ENCODE assay signal across 8 mouse cellular contexts in the genomic region with DNA sequence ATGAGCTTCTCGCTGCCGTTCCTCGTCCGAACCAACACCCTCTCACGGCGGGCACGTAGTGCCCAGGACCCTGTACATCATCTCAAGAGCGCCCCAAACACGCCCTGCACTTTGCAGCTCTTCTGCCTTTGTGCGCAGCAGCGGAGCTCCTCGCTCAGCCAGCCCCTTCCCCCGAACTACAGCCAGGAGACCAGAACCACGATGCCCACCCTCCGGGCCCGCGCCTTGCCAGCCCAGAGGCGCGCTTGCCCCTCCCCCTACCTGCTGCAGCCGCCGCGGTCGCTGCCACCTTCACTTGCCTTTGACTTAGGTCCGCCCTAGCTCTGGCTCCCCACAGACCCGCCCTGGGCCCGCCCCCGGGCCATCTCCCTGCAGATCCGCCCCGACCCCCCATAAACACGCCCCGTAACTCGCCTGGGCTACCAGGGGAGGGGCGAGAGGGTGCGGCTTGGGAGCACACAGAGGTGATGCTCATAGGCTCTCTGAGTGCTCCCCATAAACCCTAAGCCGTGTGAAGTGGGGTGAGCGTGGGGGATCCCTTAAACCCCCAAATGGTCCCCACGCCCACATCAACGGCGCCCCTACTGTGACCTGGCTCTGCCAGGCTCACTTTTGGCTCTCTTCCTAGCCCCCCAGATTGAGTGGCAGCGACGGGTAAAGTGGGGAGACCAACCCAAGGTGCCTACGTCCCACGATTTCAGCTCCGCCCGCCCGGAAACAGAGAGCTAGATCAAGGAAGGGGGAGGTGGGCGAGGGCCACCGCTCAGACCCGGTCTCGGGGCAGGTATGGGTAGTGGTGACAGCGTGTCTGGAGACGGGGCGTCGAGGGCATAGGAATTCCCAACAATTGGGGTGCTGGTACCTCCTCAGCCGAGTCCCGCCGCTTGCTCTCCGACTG. TPM values are rescaled to one million over a fixed set of nuclear protein-coding genes. Genes with fewer than 3 reads are reported as not detected.
DNase-seq lines count a peak whose midpoint lies in the region; ATAC-seq and TF ChIP-seq lines count a peak whose summit lies in the region.

No protein-coding gene starts in this region.

- H3K27me3 ChIP-seq in E14TG2a.4 (ENCODE audit: insufficient read depth, low read length): peaks cover 28% of the 10 kb centered on the region
- H3K27me3 ChIP-seq in forebrain, embryonic 15.5 days: no peaks in the 10 kb centered on the region
- peaks cover 17% of the 10 kb centered on the region for H3K27me3 ChIP-seq in liver, embryonic 16.5 days (ENCODE audit: control insufficient read depth, insufficient read depth, low read depth, low read length)
- H3K27me3 ChIP-seq in neural tube, embryonic 11.5 days (ENCODE audit: control insufficient read depth, insufficient read depth, low read length): peaks cover 4% of the 10 kb centered on the region; the same call in 1 of the 2 replicates
- H3K27me3 ChIP-seq in stomach, embryonic 16.5 days (ENCODE audit: control insufficient read depth, insufficient read depth, low read length): no peaks in the 10 kb centered on the region

- intact Hi-C loops in heart, postnatal 25 days (cut with DNase I): no loop called here

- no peak for TF ChIP-seq CTCF in E14TG2a.4 (conservative IDR thresholded peaks at IDR 0.05; ENCODE audit: low read length)

- peak; percentile 78 for DNase-seq in cerebellum, adult 11-12 months
- peak; percentile 83 for DNase-seq in heart, postnatal 25 days (ENCODE audit: low spot score)
- peak; percentile 78 for DNase-seq in large intestine, adult 2 months (ENCODE audit: low read depth, low spot score)
- peak; percentile 44 for DNase-seq in neural tube, embryonic 11.5 days (ENCODE audit: low spot score)

- H3K9ac ChIP-seq in forebrain, embryonic 15.5 days (replicated peaks): peak overlapping the region; percentile 71
- peak overlapping the region; percentile 49 for H3K9ac ChIP-seq in liver, embryonic 16.5 days (ENCODE audit: low read depth, low read length)
- H3K9ac ChIP-seq in neural tube, embryonic 11.5 days (ENCODE audit: low read length): peak overlapping the region; percentile 60
- H3K9ac ChIP-seq in stomach, embryonic 16.5 days (ENCODE audit: low read length): peak overlapping the region; percentile 86

- peaks cover 29% of the 10 kb centered on the region for H3K36me3 ChIP-seq in E14TG2a.4 (ENCODE audit: insufficient read depth, low read length)
- no peaks in the 10 kb centered on the region for H3K36me3 ChIP-seq in forebrain, embryonic 15.5 days
- H3K36me3 ChIP-seq in liver, embryonic 16.5 days (ENCODE audit: control insufficient read depth, insufficient read depth): peaks cover 4% of the 10 kb centered on the region; the same call in 1 of the 2 replicates
- H3K36me3 ChIP-seq in neural tube, embryonic 11.5 days (ENCODE audit: control insufficient read depth, insufficient read depth, low read length): no peaks in the 10 kb centered on the region
- no peaks in the 10 kb centered on the region for H3K36me3 ChIP-seq in stomach, embryonic 16.5 days (ENCODE audit: control insufficient read depth, insufficient read depth, low read length)

- H3K9me3 ChIP-seq in E14TG2a.4 (ENCODE audit: low read length): 0 out of 2 replicates have a peak, but pooled peaks cover 2% of the 10 kb centered on the region
- no peaks in the 10 kb centered on the region for H3K9me3 ChIP-seq in forebrain, embryonic 15.5 days
- H3K9me3 ChIP-seq in liver, embryonic 16.5 days (replicated peaks; ENCODE audit: control insufficient read depth, low read length): no peaks in the 10 kb centered on the region
- H3K9me3 ChIP-seq in neural tube, embryonic 11.5 days (ENCODE audit: control insufficient read depth, low read length): no peaks in the 10 kb centered on the region
- H3K9me3 ChIP-seq in stomach, embryonic 16.5 days (replicated peaks; ENCODE audit: control insufficient read depth, low read length): no peaks in the 10 kb centered on the region

- peak; percentile 81 for ATAC-seq in forebrain, embryonic 15.5 days (replicated peaks)
- ATAC-seq in liver, embryonic 16.5 days (ENCODE audit: low read depth): peak; percentile 89
- peak; percentile 58 for ATAC-seq in neural tube, embryonic 11.5 days (ENCODE audit: insufficient read depth, low FRiP score, low TSS enrichment)
- ATAC-seq in stomach, embryonic 16.5 days (ENCODE audit: insufficient read depth, low FRiP score): peak; percentile 91

- peak overlapping the region; percentile 96 for H3K4me2 ChIP-seq in forebrain, embryonic 15.5 days (replicated peaks)
- H3K4me2 ChIP-seq in liver, embryonic 16.5 days (ENCODE audit: low read depth, low read length): peak overlapping the region; percentile 81
- H3K4me2 ChIP-seq in neural tube, embryonic 11.5 days (ENCODE audit: low read depth): peak overlapping the region; percentile 100
- H3K4me2 ChIP-seq in stomach, embryonic 16.5 days (ENCODE audit: low read depth, low read length): peak overlapping the region; percentile 99

- WGBS in forebrain, embryonic 15.5 days: under 1% methylated on average over 58 of the region's 58 CpGs
- WGBS in large intestine, adult 2 months: under 1% methylated on average over 58 of the region's 58 CpGs
- under 1% methylated on average over 58 of the region's 58 CpGs for WGBS in liver, embryonic 16.5 days (ENCODE audit: insufficient replicate concordance)
- under 1% methylated on average over 56 of the region's 58 CpGs for WGBS in neural tube, embryonic 11.5 days
- WGBS in stomach, embryonic 16.5 days: under 1% methylated on average over 58 of the region's 58 CpGs

- H3K27ac ChIP-seq in forebrain, embryonic 15.5 days (replicated peaks): peak overlapping the region; percentile 90
- H3K27ac ChIP-seq in liver, embryonic 16.5 days (ENCODE audit: low read length): peak overlapping the region; percentile 55
- no peak overlapping the region for H3K27ac ChIP-seq in neural tube, embryonic 11.5 days (ENCODE audit: low read depth, low read length)
- H3K27ac ChIP-seq in stomach, embryonic 16.5 days (ENCODE audit: low read length): peak overlapping the region; percentile 93

- peaks cover 49% of the 10 kb centered on the region for H3K4me1 ChIP-seq in E14TG2a.4 (replicated peaks; ENCODE audit: low read depth, low read length)
- peaks cover 22% of the 10 kb centered on the region for H3K4me1 ChIP-seq in forebrain, embryonic 15.5 days
- peaks cover 10% of the 10 kb centered on the region for H3K4me1 ChIP-seq in liver, embryonic 16.5 days (ENCODE audit: control insufficient read depth, low read depth, low read length)
- H3K4me1 ChIP-seq in neural tube, embryonic 11.5 days (ENCODE audit: control insufficient read depth, insufficient read depth, low read length): peaks cover 5% of the 10 kb centered on the region
- H3K4me1 ChIP-seq in stomach, embryonic 16.5 days (ENCODE audit: control insufficient read depth, insufficient read depth, low read length): peaks cover 15% of the 10 kb centered on the region; the same call in 1 of the 2 replicates

- peak overlapping the region; percentile 83 for H3K4me3 ChIP-seq in E14TG2a.4 (replicated peaks; ENCODE audit: low read length)
- peak overlapping the region; percentile 54 for H3K4me3 ChIP-seq in forebrain, embryonic 15.5 days
- H3K4me3 ChIP-seq in liver, embryonic 16.5 days (ENCODE audit: low read depth, low read length): peak overlapping the region; percentile 63
- H3K4me3 ChIP-seq in neural tube, embryonic 11.5 days (ENCODE audit: low read depth, low read length): peak overlapping the region; percentile 58
- H3K4me3 ChIP-seq in stomach, embryonic 16.5 days (replicated peaks; ENCODE audit: low read length): peak overlapping the region; percentile 72

RNA-seq across cellular contexts. Expression of a gene that starts 0.6 kb away (rescaled TPM):
- polyA plus RNA-seq in forebrain, embryonic 15.5 days (2015; fragmentation: Nextera tagmentation; extraction: Ambion mirVana): 152 TPM in 2 replicates
- total RNA-seq in heart, postnatal 25 days (2021): 1,000 to 10,000 TPM; 1,299 to 1,387 TPM
- polyA plus RNA-seq in large intestine, adult 2 months (2012; rRNA removed): 32.4 and 33.6 TPM in 2 replicates
- 51.8 and 66.4 TPM in 2 replicates for polyA plus RNA-seq in liver, embryonic 16.5 days (2015; fragmentation: Nextera tagmentation; extraction: Ambion mirVana)
- 8.2 and 10.4 TPM in 2 replicates for polyA plus RNA-seq in neural tube, embryonic 11.5 days (2014; fragmentation: Nextera tagmentation; extraction: Ambion mirVana)
- polyA plus RNA-seq in stomach, embryonic 16.5 days (2015; fragmentation: Nextera tagmentation; extraction: Ambion mirVana): 125 and 143 TPM in 2 replicates

RNA-seq across cellular contexts. Expression of a gene that starts 4.9 kb away (rescaled TPM):
- not detected in 2 replicates for polyA plus RNA-seq in forebrain, embryonic 15.5 days (2015; fragmentation: Nextera tagmentation; extraction: Ambion mirVana)
- not detected for total RNA-seq in heart, postnatal 25 days (2021)
- not detected in 2 replicates for polyA plus RNA-seq in large intestine, adult 2 months (2012; rRNA removed)
- polyA plus RNA-seq in liver, embryonic 16.5 days (2015; fragmentation: Nextera tagmentation; extraction: Ambion mirVana): not detected in 2 replicates
- not detected in 2 replicates for polyA plus RNA-seq in neural tube, embryonic 11.5 days (2014; fragmentation: Nextera tagmentation; extraction: Ambion mirVana)
- polyA plus RNA-seq in stomach, embryonic 16.5 days (2015; fragmentation: Nextera tagmentation; extraction: Ambion mirVana): not detected in 2 replicates

RNA-seq across cellular contexts. Expression of a gene that starts 9.3 kb away (rescaled TPM):
- polyA plus RNA-seq in forebrain, embryonic 15.5 days (2015; fragmentation: Nextera tagmentation; extraction: Ambion mirVana): not detected in 2 replicates
- not detected for total RNA-seq in heart, postnatal 25 days (2021)
- not detected in 2 replicates for polyA plus RNA-seq in large intestine, adult 2 months (2012; rRNA removed)
- not detected in 2 replicates for polyA plus RNA-seq in liver, embryonic 16.5 days (2015; fragmentation: Nextera tagmentation; extraction: Ambion mirVana)
- not detected in 2 replicates for polyA plus RNA-seq in neural tube, embryonic 11.5 days (2014; fragmentation: Nextera tagmentation; extraction: Ambion mirVana)
- polyA plus RNA-seq in stomach, embryonic 16.5 days (2015; fragmentation: Nextera tagmentation; extraction: Ambion mirVana): not detected in 2 replicates

RNA-seq across cellular contexts. Expression of a gene that starts 20.6 kb away (rescaled TPM):
- polyA plus RNA-seq in forebrain, embryonic 15.5 days (2015; fragmentation: Nextera tagmentation; extraction: Ambion mirVana): 1.8 and 1.9 TPM in 2 replicates
- total RNA-seq in heart, postnatal 25 days (2021): under 1 TPM in 1 of 2 experiments, not detected in 1; 0.36 TPM
- 0.62 and 0.69 TPM in 2 replicates for polyA plus RNA-seq in large intestine, adult 2 months (2012; rRNA removed)
- 0.06 and 0.09 TPM in 2 replicates for polyA plus RNA-seq in liver, embryonic 16.5 days (2015; fragmentation: Nextera tagmentation; extraction: Ambion mirVana)
- polyA plus RNA-seq in neural tube, embryonic 11.5 days (2014; fragmentation: Nextera tagmentation; extraction: Ambion mirVana): 0.23 and 0.40 TPM in 2 replicates
- 0.89 and 0.98 TPM in 2 replicates for polyA plus RNA-seq in stomach, embryonic 16.5 days (2015; fragmentation: Nextera tagmentation; extraction: Ambion mirVana)

RNA-seq across cellular contexts. Expression of a gene that starts 28.7 kb away (rescaled TPM):
- polyA plus RNA-seq in forebrain, embryonic 15.5 days (2015; fragmentation: Nextera tagmentation; extraction: Ambion mirVana): 85.5 and 85.7 TPM in 2 replicates
- total RNA-seq in heart, postnatal 25 days (2021): 10 to 100 TPM; 19.8 to 20.9 TPM
- 32.7 and 42.6 TPM in 2 replicates for polyA plus RNA-seq in large intestine, adult 2 months (2012; rRNA removed)
- polyA plus RNA-seq in liver, embryonic 16.5 days (2015; fragmentation: Nextera tagmentation; extraction: Ambion mirVana): 10.8 and 12.9 TPM in 2 replicates
- 58.8 and 58.9 TPM in 2 replicates for polyA plus RNA-seq in neural tube, embryonic 11.5 days (2014; fragmentation: Nextera tagmentation; extraction: Ambion mirVana)
- 49.7 and 57.7 TPM in 2 replicates for polyA plus RNA-seq in stomach, embryonic 16.5 days (2015; fragmentation: Nextera tagmentation; extraction: Ambion mirVana)
